Mouse (Mus musculus): ENCODE measurements around the gene D730048I06Rik. TPM values are rescaled to one million over a fixed set of nuclear protein-coding genes. Genes with fewer than 3 reads are reported as not detected.
"Not testable (repeated sequence)": the region's sequence is repeated elsewhere in the genome, so short reads cannot be mapped to it uniquely, and the experiment has no call there.

D730048I06Rik gene
- total RNA-seq (2014; rRNA removed; ENCODE audit: low replicate concordance), result not detected in 2 replicates
- not detected in 2 replicates for polyA plus RNA-seq (2015; fragmentation: Nextera tagmentation; extraction: Ambion mirVana)

DNA sequence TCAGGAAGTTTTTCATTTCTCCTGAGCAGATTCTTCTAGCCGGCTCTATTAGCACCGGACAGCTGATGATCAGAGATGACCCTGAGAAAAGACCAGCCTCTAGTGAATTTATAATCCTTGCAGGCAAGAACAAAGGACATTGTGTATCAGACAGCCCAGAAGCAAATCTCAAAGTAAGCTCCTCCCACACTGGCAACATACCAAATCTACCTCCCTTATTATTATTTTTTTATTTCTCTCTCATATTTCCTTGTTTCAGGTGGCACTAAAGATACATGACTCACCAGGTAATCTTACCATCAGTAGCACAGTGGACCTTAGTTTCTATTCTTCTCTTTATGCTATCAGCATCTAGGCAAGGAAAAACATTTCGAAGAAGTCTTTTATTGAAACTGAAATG lies at the start of gene D730048I06Rik, which contains the start of gene Gm27235:
Gene D730048I06Rik, minus strand, starts transcription at position 112 of the 400 bp plus-strand sequence.
Gene Gm27235, minus strand, starts transcription at position 101 of the 400 bp plus-strand sequence.
- Histone ChIP-seq H3K4me2 (ENCODE audit: low read depth, low read length) (no peak within 1 kb of the TSS), H3K27ac (ENCODE audit: low read depth) (no peak within 1 kb of the TSS), H3K4me1 (ENCODE audit: control insufficient read depth, insufficient read depth) (no peaks in the 10 kb centered on the region), H3K36me3 (replicated peaks; ENCODE audit: control insufficient read depth, insufficient read depth, low read length) (no peaks in the 10 kb centered on the region), H3K4me3 (ENCODE audit: low read depth, low read length) (no peak within 1 kb of the TSS), H3K9me3 (replicated peaks; ENCODE audit: control insufficient read depth, low read length) (0 out of 2 replicates have a peak, but pooled peaks cover 12% of the 10 kb centered on the region), H3K9ac (replicated peaks; ENCODE audit: low read depth, low read length) (no peak within 1 kb of the TSS), H3K27me3 (ENCODE audit: control insufficient read depth, insufficient read depth, low read length) (no peaks in the 10 kb centered on the region)
- WGBS, result 84% methylated on average over 3 of the region's 3 CpGs
- ATAC-seq (ENCODE audit: insufficient read depth, low read depth) (no peak), DNase-seq (ENCODE audit: low spot score) (no peak)
- TF ChIP-seq EP300 (IDR thresholded peaks at IDR 0.05; ENCODE audit: low read depth) (no peak), CTCF (IDR thresholded peaks at IDR 0.05; ENCODE audit: low read depth) (no peak)

DNA sequence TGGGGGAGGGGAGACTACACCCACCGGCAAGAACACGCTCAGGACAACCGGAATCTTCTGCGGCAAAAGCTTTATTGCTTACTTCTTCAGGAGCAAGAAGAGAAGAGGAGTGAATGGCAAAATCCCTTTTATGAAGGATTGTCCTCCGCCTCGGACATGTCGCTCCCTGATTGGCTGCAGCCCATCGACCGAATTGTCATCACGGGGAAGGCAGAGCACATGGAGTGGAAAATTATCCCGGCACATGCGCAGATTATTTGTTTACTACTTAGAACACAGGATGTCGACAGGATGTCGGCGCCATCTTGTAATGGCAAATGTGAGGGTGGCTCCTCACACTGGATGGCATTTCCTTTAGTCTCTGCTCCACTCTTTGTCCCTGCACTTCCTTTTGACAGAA lies 28.0 kb upstream of the D730048I06Rik start:
- not testable (repeated sequence) for ATAC-seq (ENCODE audit: insufficient read depth, low read depth); H3K9me3 ChIP-seq (replicated peaks; ENCODE audit: control insufficient read depth, low read length); DNase-seq (ENCODE audit: low spot score); H3K4me2 ChIP-seq (ENCODE audit: low read depth, low read length); H3K4me1 ChIP-seq (ENCODE audit: control insufficient read depth, insufficient read depth); H3K27me3 ChIP-seq (ENCODE audit: control insufficient read depth, insufficient read depth, low read length); H3K27ac ChIP-seq (ENCODE audit: low read depth); H3K36me3 ChIP-seq (replicated peaks; ENCODE audit: control insufficient read depth, insufficient read depth, low read length); H3K4me3 ChIP-seq (ENCODE audit: low read depth, low read length); H3K9ac ChIP-seq (replicated peaks; ENCODE audit: low read depth, low read length)
- 92% methylated on average over 15 of the region's 15 CpGs for WGBS

DNA sequence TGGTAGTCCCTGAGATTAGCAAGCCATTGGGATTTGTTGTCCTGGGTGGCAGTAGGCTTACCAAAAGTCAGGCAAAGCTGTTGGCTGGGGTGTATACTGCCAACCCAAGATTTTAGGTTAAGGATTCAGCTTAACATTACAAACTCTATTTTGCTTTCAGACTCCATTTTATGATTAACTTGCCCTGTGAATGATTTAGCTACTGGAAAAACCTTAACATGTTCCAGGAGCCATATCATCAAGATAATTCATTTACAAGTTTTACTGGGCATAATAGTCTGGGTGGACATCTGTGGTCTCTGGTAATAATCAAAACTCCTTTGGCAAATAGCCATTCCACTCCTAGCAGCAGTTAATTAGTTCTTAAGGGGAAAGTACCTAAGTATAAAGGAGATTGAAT lies 8.2 kb upstream of the D730048I06Rik start:
- Histone ChIP-seq H3K4me1 (ENCODE audit: control insufficient read depth, insufficient read depth) (no peaks in the 10 kb centered on the region), H3K27ac (ENCODE audit: low read depth) (no peak overlapping the region), H3K36me3 (replicated peaks; ENCODE audit: control insufficient read depth, insufficient read depth, low read length) (no peaks in the 10 kb centered on the region), H3K9ac (replicated peaks; ENCODE audit: low read depth, low read length) (no peak overlapping the region), H3K4me3 (ENCODE audit: low read depth, low read length) (no peak overlapping the region), H3K4me2 (ENCODE audit: low read depth, low read length) (no peak overlapping the region), H3K27me3 (ENCODE audit: control insufficient read depth, insufficient read depth, low read length) (no peaks in the 10 kb centered on the region), H3K9me3 (replicated peaks; ENCODE audit: control insufficient read depth, low read length) (peaks cover 10% of the 10 kb centered on the region; the same call in 1 of the 2 replicates)
- no peak for TF ChIP-seq EP300 (IDR thresholded peaks at IDR 0.05; ENCODE audit: low read depth)
- TF ChIP-seq CTCF (IDR thresholded peaks at IDR 0.05; ENCODE audit: low read depth), result no peak
- DNase-seq (ENCODE audit: low spot score) (no peak), ATAC-seq (ENCODE audit: insufficient read depth, low read depth) (no peak)

GRCm38 (mm10) chr9:35778009-35778408 lies 11.9 kb downstream of the D730048I06Rik start, which contains the start of gene Gm17727:
TSS of gene Gm17727 (minus strand) at chr9:35778109.
- Histone ChIP-seq H3K27ac (ENCODE audit: low read depth) (no peak within 1 kb of the TSS), H3K4me1 (ENCODE audit: control insufficient read depth, insufficient read depth) (no peaks in the 10 kb centered on the region), H3K27me3 (ENCODE audit: control insufficient read depth, insufficient read depth, low read length) (no peaks in the 10 kb centered on the region), H3K4me2 (ENCODE audit: low read depth, low read length) (no peak within 1 kb of the TSS), H3K4me3 (ENCODE audit: low read depth, low read length) (no peak within 1 kb of the TSS), H3K36me3 (replicated peaks; ENCODE audit: control insufficient read depth, insufficient read depth, low read length) (no peaks in the 10 kb centered on the region), H3K9ac (replicated peaks; ENCODE audit: low read depth, low read length) (no peak within 1 kb of the TSS), H3K9me3 (replicated peaks; ENCODE audit: control insufficient read depth, low read length) (0 out of 2 replicates have a peak, but pooled peaks cover 7% of the 10 kb centered on the region)
- ATAC-seq (ENCODE audit: insufficient read depth, low read depth), result no peak
- 46% methylated on average over 3 of the region's 3 CpGs for WGBS
- no peak for TF ChIP-seq CTCF (IDR thresholded peaks at IDR 0.05; ENCODE audit: low read depth)
- TF ChIP-seq EP300 (IDR thresholded peaks at IDR 0.05; ENCODE audit: low read depth), result no peak
- no peak for DNase-seq (ENCODE audit: low spot score)

DNA sequence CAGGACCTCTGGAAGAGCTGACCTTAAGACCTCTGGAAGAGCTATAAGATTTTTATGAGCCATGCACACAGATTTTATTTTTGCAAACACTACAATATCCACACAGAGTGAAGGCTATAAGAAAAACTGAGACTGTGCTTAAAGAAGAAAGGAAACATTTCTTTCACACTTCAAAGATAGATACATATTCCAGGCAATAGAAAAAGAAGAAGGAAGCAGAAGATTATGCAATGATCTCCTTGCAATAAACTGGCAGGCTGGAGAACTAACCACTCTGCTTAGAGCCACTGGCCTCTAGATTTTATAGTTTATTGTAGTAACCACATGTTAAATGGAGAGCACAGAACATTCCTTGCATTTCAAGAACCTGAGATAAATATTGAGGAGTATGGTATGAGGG lies 33.1 kb downstream of the D730048I06Rik start:
- TF ChIP-seq CTCF (IDR thresholded peaks at IDR 0.05; ENCODE audit: low read depth) (no peak), EP300 (IDR thresholded peaks at IDR 0.05; ENCODE audit: low read depth) (no peak)
- no peak for ATAC-seq (ENCODE audit: insufficient read depth, low read depth)

GRCm38 (mm10) chr9:35740749-35741148 lies 49.2 kb downstream of the D730048I06Rik start, which contains the start of gene Gm17677:
TSS of gene Gm17677 (plus strand) at chr9:35741049.
- no peaks in the 10 kb centered on the region for H3K27me3 ChIP-seq (ENCODE audit: control insufficient read depth, insufficient read depth, low read length)
- no peak within 1 kb of the TSS for H3K27ac ChIP-seq (ENCODE audit: low read depth)
- TF ChIP-seq CTCF (IDR thresholded peaks at IDR 0.05; ENCODE audit: low read depth) (no peak), EP300 (IDR thresholded peaks at IDR 0.05; ENCODE audit: low read depth) (no peak)
- no peaks in the 10 kb centered on the region for H3K36me3 ChIP-seq (replicated peaks; ENCODE audit: control insufficient read depth, insufficient read depth, low read length)
- H3K4me2 ChIP-seq (ENCODE audit: low read depth, low read length), result no peak within 1 kb of the TSS
- no peaks in the 10 kb centered on the region for H3K9me3 ChIP-seq (replicated peaks; ENCODE audit: control insufficient read depth, low read length)
- ATAC-seq (ENCODE audit: insufficient read depth, low read depth), result no peak
- H3K4me3 ChIP-seq (ENCODE audit: low read depth, low read length), result no peak within 1 kb of the TSS
- no peak within 1 kb of the TSS for H3K9ac ChIP-seq (replicated peaks; ENCODE audit: low read depth, low read length)
- DNase-seq (ENCODE audit: low spot score), result no peak
- H3K4me1 ChIP-seq (ENCODE audit: control insufficient read depth, insufficient read depth), result no peaks in the 10 kb centered on the region

More for the DNA sequence above, 33.1 kb downstream of the D730048I06Rik start:
- Histone ChIP-seq H3K4me3 (ENCODE audit: low read depth, low read length) (no peak overlapping the region), H3K27me3 (ENCODE audit: control insufficient read depth, insufficient read depth, low read length) (no peaks in the 10 kb centered on the region), H3K4me2 (ENCODE audit: low read depth, low read length) (no peak overlapping the region), H3K4me1 (ENCODE audit: control insufficient read depth, insufficient read depth) (no peaks in the 10 kb centered on the region), H3K27ac (ENCODE audit: low read depth) (no peak overlapping the region), H3K9ac (replicated peaks; ENCODE audit: low read depth, low read length) (no peak overlapping the region), H3K36me3 (replicated peaks; ENCODE audit: control insufficient read depth, insufficient read depth, low read length) (no peaks in the 10 kb centered on the region), H3K9me3 (replicated peaks; ENCODE audit: control insufficient read depth, low read length) (no peaks in the 10 kb centered on the region)
- DNase-seq (ENCODE audit: low spot score), result no peak

Other genes with a start within 250 kb of the D730048I06Rik start
- 0.27 TPM in 1 of 2 replicates, not detected in the other for gene Ddx25, start 231.6 kb downstream of the D730048I06Rik start, total RNA-seq (2014; rRNA removed; ENCODE audit: low replicate concordance)
- gene Ddx25, start 231.6 kb downstream of the D730048I06Rik start, polyA plus RNA-seq (2015; fragmentation: Nextera tagmentation; extraction: Ambion mirVana), result 0.14 and 0.18 TPM in 2 replicates
- gene Pus3, start 231.5 kb downstream of the D730048I06Rik start, total RNA-seq (2014; rRNA removed; ENCODE audit: low replicate concordance), result 7.9 and 8.6 TPM in 2 replicates
- 8.4 and 9.2 TPM in 2 replicates for gene Pus3, start 231.5 kb downstream of the D730048I06Rik start, polyA plus RNA-seq (2015; fragmentation: Nextera tagmentation; extraction: Ambion mirVana)
- gene Pate2, start 219.8 kb downstream of the D730048I06Rik start, total RNA-seq (2014; rRNA removed; ENCODE audit: low replicate concordance), result not detected in 2 replicates
- 0.10 and 0.30 TPM in 2 replicates for gene Pate2, start 219.8 kb downstream of the D730048I06Rik start, polyA plus RNA-seq (2015; fragmentation: Nextera tagmentation; extraction: Ambion mirVana)
- 2.9 and 8.8 TPM in 2 replicates for gene Hyls1, start 219.7 kb downstream of the D730048I06Rik start, total RNA-seq (2014; rRNA removed; ENCODE audit: low replicate concordance)
- gene Hyls1, start 219.7 kb downstream of the D730048I06Rik start, polyA plus RNA-seq (2015; fragmentation: Nextera tagmentation; extraction: Ambion mirVana), result 7.2 and 8.8 TPM in 2 replicates
- not detected in 2 replicates for gene Pate4, start 178.2 kb downstream of the D730048I06Rik start, total RNA-seq (2014; rRNA removed; ENCODE audit: low replicate concordance)
- not detected in 2 replicates for gene Pate4, start 178.2 kb downstream of the D730048I06Rik start, polyA plus RNA-seq (2015; fragmentation: Nextera tagmentation; extraction: Ambion mirVana)
- gene Pate3, start 141.9 kb downstream of the D730048I06Rik start, total RNA-seq (2014; rRNA removed; ENCODE audit: low replicate concordance), result not detected in 2 replicates
- gene Pate3, start 141.9 kb downstream of the D730048I06Rik start, polyA plus RNA-seq (2015; fragmentation: Nextera tagmentation; extraction: Ambion mirVana), result not detected in 2 replicates
- not detected in 2 replicates for gene Pate1, start 102.7 kb downstream of the D730048I06Rik start, total RNA-seq (2014; rRNA removed; ENCODE audit: low replicate concordance)
- not detected in 2 replicates for gene Pate1, start 102.7 kb downstream of the D730048I06Rik start, polyA plus RNA-seq (2015; fragmentation: Nextera tagmentation; extraction: Ambion mirVana)
- gene Gm17677, start 49.1 kb downstream of the D730048I06Rik start, total RNA-seq (2014; rRNA removed; ENCODE audit: low replicate concordance), result not detected in 2 replicates
- gene Gm17677, start 49.1 kb downstream of the D730048I06Rik start, polyA plus RNA-seq (2015; fragmentation: Nextera tagmentation; extraction: Ambion mirVana), result not detected in 2 replicates
- gene Gm17727, start 12.0 kb downstream of the D730048I06Rik start, total RNA-seq (2014; rRNA removed; ENCODE audit: low replicate concordance), result not detected in 2 replicates
- gene Gm17727, start 12.0 kb downstream of the D730048I06Rik start, polyA plus RNA-seq (2015; fragmentation: Nextera tagmentation; extraction: Ambion mirVana), result not detected in 2 replicates
- not detected in 2 replicates for gene Gm27235, start within 50 bp of the D730048I06Rik start, total RNA-seq (2014; rRNA removed; ENCODE audit: low replicate concordance)
- gene Gm27235, start within 50 bp of the D730048I06Rik start, polyA plus RNA-seq (2015; fragmentation: Nextera tagmentation; extraction: Ambion mirVana), result not detected in 2 replicates
- not detected in 2 replicates for gene 9230110F15Rik, start 54.0 kb upstream of the D730048I06Rik start, total RNA-seq (2014; rRNA removed; ENCODE audit: low replicate concordance)
- not detected in 2 replicates for gene 9230110F15Rik, start 54.0 kb upstream of the D730048I06Rik start, polyA plus RNA-seq (2015; fragmentation: Nextera tagmentation; extraction: Ambion mirVana)
- gene 9230113P08Rik, start 118.3 kb upstream of the D730048I06Rik start, total RNA-seq (2014; rRNA removed; ENCODE audit: low replicate concordance), result not detected in 2 replicates
- not detected in 2 replicates for gene 9230113P08Rik, start 118.3 kb upstream of the D730048I06Rik start, polyA plus RNA-seq (2015; fragmentation: Nextera tagmentation; extraction: Ambion mirVana)

Measured in heart, postnatal 0 days (tissue).